Mouse (Mus musculus): ENCODE results near the gene Mitf. TPM values are rescaled to one million over a fixed set of nuclear protein-coding genes. Genes with fewer than 3 reads are reported as not detected.

Gene Mitf
- polyA plus RNA-seq, 1 experiment from 2014 or later, result 1.2 TPM

- ATAC-seq, result no peak
- H3K27me3 ChIP-seq (replicated peaks; ENCODE audit: control insufficient read depth, insufficient read depth, low read length), result no peaks in the 10 kb centered on the region
- H3K4me2 ChIP-seq (ENCODE audit: low read depth, low read length), result no peak overlapping the region
- no peaks in the 10 kb centered on the region for H3K9me3 ChIP-seq (ENCODE audit: control insufficient read depth, low read length)
- H3K9ac ChIP-seq (ENCODE audit: low read depth, low read length), result no peak overlapping the region
- H3K36me3 ChIP-seq (ENCODE audit: control insufficient read depth, insufficient read depth, low read length), result no peaks in the 10 kb centered on the region
- 66% methylated on average over 5 of the region's 5 CpGs for WGBS
- H3K4me3 ChIP-seq (ENCODE audit: low read length), result no peak overlapping the region
- no peaks in the 10 kb centered on the region for H3K4me1 ChIP-seq (ENCODE audit: control insufficient read depth, insufficient read depth, low read length)
- no peak overlapping the region for H3K27ac ChIP-seq (ENCODE audit: low read length)
These were observed 209.0 kb downstream of the Mitf start for GRCm38 (mm10) chr6:98015819-98016218.

- no peak overlapping the region for H3K4me2 ChIP-seq (ENCODE audit: low read depth, low read length)
- no peak overlapping the region for H3K9ac ChIP-seq (ENCODE audit: low read depth, low read length)
- no peak overlapping the region for H3K4me3 ChIP-seq (ENCODE audit: low read length)
- H3K27me3 ChIP-seq (replicated peaks; ENCODE audit: control insufficient read depth, insufficient read depth, low read length), result no peaks in the 10 kb centered on the region
- no peaks in the 10 kb centered on the region for H3K4me1 ChIP-seq (ENCODE audit: control insufficient read depth, insufficient read depth, low read length)
- ATAC-seq, result no peak
- no peaks in the 10 kb centered on the region for H3K36me3 ChIP-seq (ENCODE audit: control insufficient read depth, insufficient read depth, low read length)
- no peak overlapping the region for H3K27ac ChIP-seq (ENCODE audit: low read length)
- H3K9me3 ChIP-seq (ENCODE audit: control insufficient read depth, low read length), result no peaks in the 10 kb centered on the region
- whole genome bisulfite sequencing, result 60% methylated on average over 1 of the region's 1 CpGs
These were observed 217.0 kb downstream of the Mitf start for GRCm38 (mm10) chr6:98023876-98024275.

GRCm38 (mm10) chr6:98038513-98038912, 231.7 kb downstream of the Mitf start:
- Histone ChIP-seq H3K9ac (ENCODE audit: low read depth, low read length) (no peak overlapping the region), H3K27ac (ENCODE audit: low read length) (no peak overlapping the region), H3K4me2 (ENCODE audit: low read depth, low read length) (no peak overlapping the region), H3K9me3 (ENCODE audit: control insufficient read depth, low read length) (no peaks in the 10 kb centered on the region), H3K36me3 (ENCODE audit: control insufficient read depth, insufficient read depth, low read length) (no peaks in the 10 kb centered on the region), H3K4me3 (ENCODE audit: low read length) (no peak overlapping the region), H3K4me1 (ENCODE audit: control insufficient read depth, insufficient read depth, low read length) (no peaks in the 10 kb centered on the region), H3K27me3 (replicated peaks; ENCODE audit: control insufficient read depth, insufficient read depth, low read length) (no peaks in the 10 kb centered on the region)
- no peak for ATAC-seq
- WGBS, result 62% methylated on average over 3 of the region's 3 CpGs

GRCm38 (mm10) chr6:98041795-98042194, 234.9 kb downstream of the Mitf start:
- Histone ChIP-seq H3K4me3 (ENCODE audit: low read length) (no peak overlapping the region), H3K36me3 (ENCODE audit: control insufficient read depth, insufficient read depth, low read length) (no peaks in the 10 kb centered on the region), H3K27ac (ENCODE audit: low read length) (no peak overlapping the region), H3K4me2 (ENCODE audit: low read depth, low read length) (no peak overlapping the region), H3K9me3 (ENCODE audit: control insufficient read depth, low read length) (no peaks in the 10 kb centered on the region), H3K4me1 (ENCODE audit: control insufficient read depth, insufficient read depth, low read length) (no peaks in the 10 kb centered on the region), H3K9ac (ENCODE audit: low read depth, low read length) (no peak overlapping the region), H3K27me3 (replicated peaks; ENCODE audit: control insufficient read depth, insufficient read depth, low read length) (no peaks in the 10 kb centered on the region)
- no peak for ATAC-seq
- WGBS, result 87% methylated on average over 7 of the region's 7 CpGs

GRCm38 (mm10) chr6:98046295-98047108, 239.7 kb downstream of the Mitf start:
- Histone ChIP-seq H3K4me1 (ENCODE audit: control insufficient read depth, insufficient read depth, low read length) (0 out of 2 replicates have a peak, but pooled peaks cover 5% of the 10 kb centered on the region), H3K27ac (ENCODE audit: low read length) (peak overlapping the region; percentile 8), H3K27me3 (replicated peaks; ENCODE audit: control insufficient read depth, insufficient read depth, low read length) (no peaks in the 10 kb centered on the region), H3K36me3 (ENCODE audit: control insufficient read depth, insufficient read depth, low read length) (no peaks in the 10 kb centered on the region), H3K4me3 (ENCODE audit: low read length) (no peak overlapping the region), H3K9ac (ENCODE audit: low read depth, low read length) (no peak overlapping the region), H3K9me3 (ENCODE audit: control insufficient read depth, low read length) (no peaks in the 10 kb centered on the region), H3K4me2 (ENCODE audit: low read depth, low read length) (no peak overlapping the region)
- peak; percentile 76 for ATAC-seq
- WGBS, result 46% methylated on average over 11 of the region's 11 CpGs

GRCm38 (mm10) chr6:98047741-98048140, 240.9 kb downstream of the Mitf start:
- Histone ChIP-seq H3K9me3 (ENCODE audit: control insufficient read depth, low read length) (no peaks in the 10 kb centered on the region), H3K27me3 (replicated peaks; ENCODE audit: control insufficient read depth, insufficient read depth, low read length) (no peaks in the 10 kb centered on the region), H3K4me3 (ENCODE audit: low read length) (no peak overlapping the region), H3K36me3 (ENCODE audit: control insufficient read depth, insufficient read depth, low read length) (no peaks in the 10 kb centered on the region), H3K4me1 (ENCODE audit: control insufficient read depth, insufficient read depth, low read length) (0 out of 2 replicates have a peak, but pooled peaks cover 5% of the 10 kb centered on the region), H3K9ac (ENCODE audit: low read depth, low read length) (no peak overlapping the region), H3K27ac (ENCODE audit: low read length) (no peak overlapping the region), H3K4me2 (ENCODE audit: low read depth, low read length) (no peak overlapping the region)
- 73% methylated on average over 6 of the region's 6 CpGs for WGBS
- ATAC-seq, result no peak

GRCm38 (mm10) chr6:98048671-98049438, 242.0 kb downstream of the Mitf start:
- Histone ChIP-seq H3K27me3 (replicated peaks; ENCODE audit: control insufficient read depth, insufficient read depth, low read length) (no peaks in the 10 kb centered on the region), H3K27ac (ENCODE audit: low read length) (no peak overlapping the region), H3K9me3 (ENCODE audit: control insufficient read depth, low read length) (no peaks in the 10 kb centered on the region), H3K9ac (ENCODE audit: low read depth, low read length) (no peak overlapping the region), H3K4me3 (ENCODE audit: low read length) (no peak overlapping the region), H3K4me2 (ENCODE audit: low read depth, low read length) (no peak overlapping the region), H3K36me3 (ENCODE audit: control insufficient read depth, insufficient read depth, low read length) (no peaks in the 10 kb centered on the region), H3K4me1 (ENCODE audit: control insufficient read depth, insufficient read depth, low read length) (0 out of 2 replicates have a peak, but pooled peaks cover 5% of the 10 kb centered on the region)
- 44% methylated on average over 14 of the region's 14 CpGs for WGBS
- peak; percentile 67 for ATAC-seq

GRCm38 (mm10) chr6:98049551-98049950, 242.7 kb downstream of the Mitf start:
- Histone ChIP-seq H3K4me1 (ENCODE audit: control insufficient read depth, insufficient read depth, low read length) (0 out of 2 replicates have a peak, but pooled peaks cover 5% of the 10 kb centered on the region), H3K4me3 (ENCODE audit: low read length) (no peak overlapping the region), H3K4me2 (ENCODE audit: low read depth, low read length) (no peak overlapping the region), H3K36me3 (ENCODE audit: control insufficient read depth, insufficient read depth, low read length) (no peaks in the 10 kb centered on the region), H3K27ac (ENCODE audit: low read length) (no peak overlapping the region), H3K9ac (ENCODE audit: low read depth, low read length) (no peak overlapping the region), H3K27me3 (replicated peaks; ENCODE audit: control insufficient read depth, insufficient read depth, low read length) (no peaks in the 10 kb centered on the region), H3K9me3 (ENCODE audit: control insufficient read depth, low read length) (no peaks in the 10 kb centered on the region)
- no peak for ATAC-seq
- WGBS, result 65% methylated on average over 2 of the region's 2 CpGs

GRCm38 (mm10) chr6:98061878-98062277, 255.0 kb downstream of the Mitf start:
- H3K27me3 ChIP-seq (replicated peaks; ENCODE audit: control insufficient read depth, insufficient read depth, low read length), result no peaks in the 10 kb centered on the region
- H3K4me2 ChIP-seq (ENCODE audit: low read depth, low read length), result no peak overlapping the region
- no peak overlapping the region for H3K27ac ChIP-seq (ENCODE audit: low read length)
- 89% methylated on average over 13 of the region's 13 CpGs for WGBS
- H3K9me3 ChIP-seq (ENCODE audit: control insufficient read depth, low read length), result no peaks in the 10 kb centered on the region
- H3K9ac ChIP-seq (ENCODE audit: low read depth, low read length), result no peak overlapping the region
- H3K36me3 ChIP-seq (ENCODE audit: control insufficient read depth, insufficient read depth, low read length), result no peaks in the 10 kb centered on the region
- no peak overlapping the region for H3K4me3 ChIP-seq (ENCODE audit: low read length)
- no peaks in the 10 kb centered on the region for H3K4me1 ChIP-seq (ENCODE audit: control insufficient read depth, insufficient read depth, low read length)
- no peak for ATAC-seq
